Mouse (Mus musculus): Measurements from ENCODE around the gene Jkamp. TPM values are rescaled to one million over a fixed set of nuclear protein-coding genes. Genes with fewer than 3 reads are reported as not detected.
A peak's percentile ranks its signal among the peaks of the same experiment; 100 is the strongest.
"Not testable (repeated sequence)": the region's sequence is repeated elsewhere in the genome, so short reads cannot be mapped to it uniquely, and the experiment has no call there.

Jkamp gene
- total and polyA plus RNA-seq, 3 experiments: 19.9 to 60.4 (median 21.9) TPM

- Histone ChIP-seq H3K4me1 (ENCODE audit: control insufficient read depth, insufficient read depth, low read length) (no peaks in the 10 kb centered on the region; the same call in 1 of the 2 replicates), H3K36me3 (ENCODE audit: control insufficient read depth, insufficient read depth, low read length) (no peaks in the 10 kb centered on the region; the same call in 1 of the 2 replicates), H3K4me3 (no peak overlapping the region), H3K27ac (no peak overlapping the region), H3K79me2 (replicated peaks; ENCODE audit: control insufficient read depth, insufficient read depth, low read length) (no peaks in the 10 kb centered on the region), H3K27me3 (ENCODE audit: control insufficient read depth, insufficient read depth, low read length) (no peaks in the 10 kb centered on the region), H3K9ac (ENCODE audit: low read depth, low read length) (no peak overlapping the region)
- TF ChIP-seq CTCF (IDR thresholded peaks at IDR 0.05) (no peak), EP300 (IDR thresholded peaks at IDR 0.05; ENCODE audit: insufficient read depth, low read depth, low read length) (no peak), POLR2A (IDR thresholded peaks at IDR 0.05; ENCODE audit: insufficient read depth, low read depth, low read length) (no peak)
- 93% methylated on average over 3 of the region's 3 CpGs for WGBS
- intact Hi-C loops (cut with DNase I): no loop called here
- DNase-seq: no peak
These were observed 44.2 kb upstream of the Jkamp start for GRCm38 (mm10) chr12:72041238-72041637.

DNA sequence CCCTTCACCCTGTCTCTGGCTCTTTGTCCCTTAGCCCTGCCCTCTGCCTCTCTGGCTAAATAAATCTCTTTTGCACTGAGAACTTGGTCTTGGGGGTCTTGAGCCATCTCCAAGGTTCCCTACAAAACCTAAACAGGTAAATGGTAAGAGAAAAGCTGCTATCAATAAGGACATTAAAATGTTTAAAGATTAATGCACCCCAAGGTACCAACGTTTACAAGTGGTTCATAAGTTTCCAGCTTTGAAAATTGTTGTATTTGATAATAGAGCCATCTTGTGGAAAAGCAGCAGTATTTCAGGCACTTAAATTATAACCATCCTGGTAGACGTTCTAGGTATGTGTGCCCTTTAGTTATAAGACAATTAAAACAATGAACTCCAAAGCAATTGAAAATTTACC lies 37.9 kb upstream of the Jkamp start:
- no peak overlapping the region for H3K9ac ChIP-seq (ENCODE audit: low read depth, low read length)
- no peak for DNase-seq
- H3K36me3 ChIP-seq (ENCODE audit: control insufficient read depth, insufficient read depth, low read length): no peaks in the 10 kb centered on the region
- H3K79me2 ChIP-seq (replicated peaks; ENCODE audit: control insufficient read depth, insufficient read depth, low read length): no peaks in the 10 kb centered on the region
- H3K4me3 ChIP-seq: no peak overlapping the region
- no peak overlapping the region; the same call in 1 of the 2 replicates for H3K27ac ChIP-seq
- WGBS: 2% methylated on average over 2 of the region's 2 CpGs
- no peaks in the 10 kb centered on the region for H3K27me3 ChIP-seq (ENCODE audit: control insufficient read depth, insufficient read depth, low read length)
- TF ChIP-seq POLR2A (IDR thresholded peaks at IDR 0.05; ENCODE audit: insufficient read depth, low read depth, low read length) (no peak), EP300 (IDR thresholded peaks at IDR 0.05; ENCODE audit: insufficient read depth, low read depth, low read length) (no peak), CTCF (IDR thresholded peaks at IDR 0.05) (peak; percentile 95)
- intact Hi-C loops (cut with DNase I): loop anchor here (1.0 to 5.0 kb wide), 3 partner anchors 45 to 279 kb away; partner anchors contain the start of gene Daam1
- H3K4me1 ChIP-seq (ENCODE audit: control insufficient read depth, insufficient read depth, low read length): no peaks in the 10 kb centered on the region

DNA sequence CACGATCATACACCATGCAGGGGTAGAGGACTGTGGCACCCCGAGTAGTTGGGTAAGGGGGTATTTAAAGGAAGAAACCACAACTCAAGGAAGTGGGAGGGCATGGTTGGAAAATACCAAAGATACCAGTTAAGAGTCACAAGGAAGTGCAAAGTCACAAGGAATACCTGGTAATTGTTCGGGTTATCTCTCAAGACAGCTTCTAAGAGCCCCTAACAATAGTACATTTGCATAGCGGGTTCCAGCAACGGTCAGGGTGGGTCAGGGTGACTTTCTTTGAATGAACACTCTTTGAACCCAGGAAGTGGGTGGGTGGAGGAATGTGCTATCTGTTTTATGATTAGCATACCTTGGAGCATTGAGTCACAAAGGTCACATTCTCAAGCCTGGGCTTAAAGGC lies 35.2 kb upstream of the Jkamp start:
- 87% methylated on average over 5 of the region's 5 CpGs for WGBS
- intact Hi-C loops (cut with DNase I); H3K9ac ChIP-seq (ENCODE audit: low read depth, low read length); H3K27me3 ChIP-seq (ENCODE audit: control insufficient read depth, insufficient read depth, low read length); H3K4me3 ChIP-seq; H3K36me3 ChIP-seq (ENCODE audit: control insufficient read depth, insufficient read depth, low read length); H3K27ac ChIP-seq; DNase-seq; H3K79me2 ChIP-seq (replicated peaks; ENCODE audit: control insufficient read depth, insufficient read depth, low read length); H3K4me1 ChIP-seq (ENCODE audit: control insufficient read depth, insufficient read depth, low read length): not testable (repeated sequence)

DNA sequence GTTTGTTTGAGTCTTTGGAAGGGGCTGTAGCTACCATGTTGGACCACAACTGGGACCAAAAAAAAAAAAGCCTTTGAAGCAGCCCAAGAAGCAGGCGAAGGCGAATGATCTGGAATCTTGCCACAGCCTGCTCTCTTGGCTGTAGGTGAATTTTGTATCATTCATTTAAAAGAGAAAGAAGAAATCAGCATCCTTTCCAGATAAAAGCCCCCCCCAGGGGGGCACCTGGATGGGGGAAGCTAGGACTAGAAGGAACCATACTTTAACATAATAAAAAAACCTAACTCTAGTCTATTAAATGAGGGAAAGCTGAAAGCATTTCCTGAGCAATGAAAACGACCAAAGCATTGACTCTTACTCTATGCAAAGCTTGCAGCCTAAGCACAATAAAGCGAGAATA lies 34.6 kb upstream of the Jkamp start:
- Histone ChIP-seq H3K9ac (ENCODE audit: low read depth, low read length) (no peak overlapping the region), H3K27me3 (ENCODE audit: control insufficient read depth, insufficient read depth, low read length) (no peaks in the 10 kb centered on the region), H3K4me1 (ENCODE audit: control insufficient read depth, insufficient read depth, low read length) (no peaks in the 10 kb centered on the region), H3K79me2 (replicated peaks; ENCODE audit: control insufficient read depth, insufficient read depth, low read length) (no peaks in the 10 kb centered on the region), H3K4me3 (no peak overlapping the region), H3K27ac (no peak overlapping the region), H3K36me3 (ENCODE audit: control insufficient read depth, insufficient read depth, low read length) (no peaks in the 10 kb centered on the region)
- TF ChIP-seq CTCF (IDR thresholded peaks at IDR 0.05) (no peak), EP300 (IDR thresholded peaks at IDR 0.05; ENCODE audit: insufficient read depth, low read depth, low read length) (no peak), POLR2A (IDR thresholded peaks at IDR 0.05; ENCODE audit: insufficient read depth, low read depth, low read length) (no peak)
- DNase-seq: no peak
- intact Hi-C loops (cut with DNase I): no loop called here
- WGBS: 88% methylated on average over 4 of the region's 4 CpGs

GRCm38 (mm10) chr12:72052571-72052970 lies 32.8 kb upstream of the Jkamp start:
- Histone ChIP-seq H3K9ac (ENCODE audit: low read depth, low read length) (no peak overlapping the region), H3K4me1 (ENCODE audit: control insufficient read depth, insufficient read depth, low read length) (no peaks in the 10 kb centered on the region), H3K27me3 (ENCODE audit: control insufficient read depth, insufficient read depth, low read length) (no peaks in the 10 kb centered on the region), H3K27ac (no peak overlapping the region), H3K4me3 (no peak overlapping the region), H3K36me3 (ENCODE audit: control insufficient read depth, insufficient read depth, low read length) (no peaks in the 10 kb centered on the region), H3K79me2 (replicated peaks; ENCODE audit: control insufficient read depth, insufficient read depth, low read length) (no peaks in the 10 kb centered on the region)
- no peak for TF ChIP-seq EP300 (IDR thresholded peaks at IDR 0.05; ENCODE audit: insufficient read depth, low read depth, low read length)
- no peak for TF ChIP-seq CTCF (IDR thresholded peaks at IDR 0.05)
- no peak for TF ChIP-seq POLR2A (IDR thresholded peaks at IDR 0.05; ENCODE audit: insufficient read depth, low read depth, low read length)
- no peak for DNase-seq
- 79% methylated on average over 6 of the region's 6 CpGs for WGBS
- intact Hi-C loops (cut with DNase I): no loop called here

- no peak overlapping the region for H3K4me3 ChIP-seq
- no peaks in the 10 kb centered on the region for H3K36me3 ChIP-seq (ENCODE audit: control insufficient read depth, insufficient read depth, low read length)
- H3K9ac ChIP-seq (ENCODE audit: low read depth, low read length): no peak overlapping the region
- no peaks in the 10 kb centered on the region for H3K4me1 ChIP-seq (ENCODE audit: control insufficient read depth, insufficient read depth, low read length)
- WGBS: 31% methylated on average over 6 of the region's 6 CpGs
- DNase-seq: no peak
- H3K27ac ChIP-seq: no peak overlapping the region
- TF ChIP-seq CTCF (IDR thresholded peaks at IDR 0.05): peak; percentile 78
- no peak for TF ChIP-seq EP300 (IDR thresholded peaks at IDR 0.05; ENCODE audit: insufficient read depth, low read depth, low read length)
- intact Hi-C loops (cut with DNase I): no loop called here
- no peaks in the 10 kb centered on the region for H3K27me3 ChIP-seq (ENCODE audit: control insufficient read depth, insufficient read depth, low read length)
- no peaks in the 10 kb centered on the region for H3K79me2 ChIP-seq (replicated peaks; ENCODE audit: control insufficient read depth, insufficient read depth, low read length)
These were observed 32.1 kb upstream of the Jkamp start for GRCm38 (mm10) chr12:72053303-72053702.

All from heart, adult 2 months (tissue).